19 mouse cellular contexts compared by ENCODE assay signal in the genomic region with DNA sequence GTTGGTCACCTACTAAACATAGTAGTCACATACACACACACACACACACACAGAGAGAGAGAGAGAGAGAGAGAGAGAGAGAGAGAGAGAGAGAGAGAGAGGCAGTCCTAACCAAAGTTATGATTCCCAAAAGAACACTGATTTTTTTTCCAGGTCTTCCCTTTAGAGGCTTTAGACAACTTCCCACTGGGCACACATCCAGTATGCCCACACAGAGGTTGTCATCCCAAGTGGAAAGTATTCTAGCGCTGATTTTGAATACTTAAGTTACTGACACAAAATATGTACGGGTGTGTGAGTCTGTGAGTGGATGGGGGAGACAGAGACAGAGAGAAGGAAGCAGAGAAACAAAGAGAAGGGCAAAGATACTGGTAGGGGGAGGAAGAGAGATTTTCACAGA.
"Had no signal": no experiment of that assay in that cellular context is flagged by ENCODE, and none has a peak within 500 bp of the region (broad histone marks: within the 10 kb centered on the region; RNA-seq: fewer than 3 reads in every experiment).

No protein-coding gene starts in this region.

- ATAC-seq: forebrain, embryonic 13.5 days; forebrain, embryonic 14.5 days; forebrain, embryonic 15.5 days; forebrain, embryonic 16.5 days; forebrain, postnatal 0 days had no signal

- DNase-seq: cerebellum, adult 9-10 months; cerebellum, adult 9-11 months; cerebellum, postnatal 10 days; cerebellum, postnatal 14 days; cerebellum, postnatal 25 days; cerebellum, postnatal 36 days; embryo, embryonic 11 days; forebrain, postnatal 0 days; gastrocnemius, adult 2 months; gastrocnemius, postnatal 10 days; gastrocnemius, postnatal 14 days; gastrocnemius, postnatal 25 days; gastrocnemius, postnatal 36 days; heart, adult 18-20 months; heart, adult 2 months had no signal
